Mouse (Mus musculus) intestine, embryonic 14.5 days (tissue): ENCODE measurements around the gene Cyp2u1. TPM values are rescaled to one million over a fixed set of nuclear protein-coding genes. Genes with fewer than 3 reads are reported as not detected.

Experiments used
- ATAC-seq: fragments of 200-750 bp; cut with Nextera tagmentation; replicated peaks from 2 replicates; pipeline ENCODE4 v1.8.0; 2017; ENCODE audit warnings: low read depth, moderate number of reproducible peaks, moderate TSS enrichment, moderate library complexity; ENCODE audit not compliant: low FRiP score, low TSS enrichment
- DNase-seq: peaks from one replicate; pipeline ENCODE4 v3.0.0-alpha.2; 2018; ENCODE audit warnings: low spot score
- H3K27ac ChIP-seq: fragments of 300-500 bp; sonication (generic); 2 replicates; pipeline ENCODE4 v1.5.1; 2014; ENCODE audit warnings: low read depth, mild to moderate bottlenecking, control low read depth
- H3K27me3 ChIP-seq: fragments of 300-500 bp; sonication (generic); replicated peaks from 2 replicates; pipeline ENCODE4 v1.6.1; 2014; ENCODE audit warnings: low read length, control low read depth; ENCODE audit not compliant: control insufficient read depth, insufficient read depth
- H3K36me3 ChIP-seq: fragments of 300-500 bp; sonication (generic); 2 replicates; pipeline ENCODE4 v1.6.1; 2014; ENCODE audit warnings: low read length, control low read depth; ENCODE audit not compliant: control insufficient read depth, insufficient read depth
- H3K4me1 ChIP-seq: fragments of 300-500 bp; sonication (generic); replicated peaks from 2 replicates; pipeline ENCODE4 v1.6.1; 2014; ENCODE audit warnings: low read length, control low read depth, mixed read lengths; ENCODE audit not compliant: control insufficient read depth, insufficient read depth
- H3K4me2 ChIP-seq: fragments of 300-500 bp; sonication (generic); 2 replicates; pipeline ENCODE4 v1.6.1; 2014; ENCODE audit warnings: low read length
- H3K4me3 ChIP-seq: fragments of 300-500 bp; sonication (generic); 2 replicates; pipeline ENCODE4 v1.5.1; 2014; ENCODE audit warnings: low read depth, low read length, control low read depth, mixed read lengths
- H3K9ac ChIP-seq: fragments of 300-500 bp; sonication (generic); 2 replicates; pipeline ENCODE4 v1.6.1; 2014; ENCODE audit warnings: mild to moderate bottlenecking, low read length
- H3K9me3 ChIP-seq: fragments of 300-500 bp; sonication (generic); 2 replicates; pipeline ENCODE4 v1.6.1; 2016; ENCODE audit warnings: low read length, control low read depth; ENCODE audit not compliant: control insufficient read depth
- WGBS: fragments of 180-500 bp; shearing (Covaris S2); extraction: QIAGEN DNeasy Blood & Tissue Kit; methylation state at CpG from one replicate; pipeline ENCODE4 v1.1.7; 2014; 5-methylcytosine and 5-hydroxymethylcytosine counted together
- polyA plus RNA-seq: library from polyadenylated mRNA; unstranded; fragments of >200 nt; fragmentation: Nextera tagmentation; extraction: Ambion mirVana; gene quantifications from 2 replicates; pipeline ENCODE4 v1.2.1, GENCODE M21; 2014

Gene Cyp2u1
- polyA plus RNA-seq, 1 experiment from 2014 or later = 3.9 TPM

DNA sequence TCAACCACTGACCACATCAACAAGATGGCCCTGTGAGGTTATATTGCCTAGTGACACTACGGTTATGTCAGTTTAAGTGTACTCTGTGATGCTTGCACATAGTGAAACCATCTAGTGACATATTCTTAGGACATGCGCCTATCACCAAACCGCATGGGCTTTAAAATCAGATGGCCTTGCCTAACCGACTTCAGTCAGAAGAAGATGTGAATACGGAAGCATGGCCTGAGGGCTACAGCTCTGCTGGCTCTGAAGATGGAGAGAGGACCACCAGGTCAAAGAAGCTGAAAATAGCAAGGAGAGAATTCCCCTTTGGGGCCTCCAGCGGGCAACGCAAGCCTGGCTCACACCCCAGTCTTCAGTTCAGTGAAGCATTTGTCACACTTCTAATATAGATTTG lies 6.1 kb downstream of the Cyp2u1 start:
- Histone ChIP-seq H3K9me3 (no peaks in the 10 kb centered on the region), H3K27ac (no peak overlapping the region), H3K27me3 (no peaks in the 10 kb centered on the region), H3K4me3 (no peak overlapping the region), H3K4me2 (no peak overlapping the region), H3K36me3 (no peaks in the 10 kb centered on the region), H3K4me1 (0 out of 2 replicates have a peak, but pooled peaks cover 2% of the 10 kb centered on the region), H3K9ac (no peak overlapping the region)
- no peak for DNase-seq
- 93% methylated on average over 7 of the region's 7 CpGs for WGBS
- ATAC-seq = no peak

DNA sequence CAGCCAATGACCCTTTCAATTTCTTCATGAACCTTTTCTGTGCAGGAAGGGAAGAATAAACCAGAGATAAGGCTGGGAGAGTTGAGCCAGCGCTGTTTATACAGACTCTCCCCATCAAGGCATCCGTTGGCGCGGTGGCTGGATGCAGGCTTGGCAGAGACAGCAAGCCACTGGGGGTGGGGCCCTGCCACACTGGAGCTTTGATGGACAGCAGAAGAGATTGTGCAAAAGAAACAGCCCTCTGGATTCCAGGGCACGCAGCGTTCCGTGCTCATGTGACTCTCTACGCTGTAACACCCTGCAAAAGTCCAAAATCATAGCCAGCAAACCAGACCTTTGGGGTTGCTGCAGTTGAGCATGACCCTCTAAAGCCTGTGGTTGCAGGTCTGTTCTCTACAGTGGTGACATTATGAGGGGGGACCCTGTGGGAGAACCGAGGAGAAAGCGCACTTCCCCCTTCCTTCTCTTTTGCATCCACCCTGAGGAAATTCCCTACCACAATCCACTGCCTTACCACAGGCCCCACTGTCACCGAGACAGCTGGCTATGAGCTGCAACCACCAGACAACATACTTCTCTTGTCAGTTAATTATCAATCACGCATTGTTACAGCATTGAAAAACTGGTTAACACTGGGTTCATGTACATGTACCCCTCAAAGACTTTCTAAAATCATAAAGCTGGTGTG lies 7.4 kb downstream of the Cyp2u1 start:
- no peak overlapping the region for H3K4me3 ChIP-seq
- H3K4me2 ChIP-seq = no peak overlapping the region
- H3K27ac ChIP-seq = no peak overlapping the region
- WGBS = 65% methylated on average over 12 of the region's 12 CpGs
- H3K27me3 ChIP-seq = no peaks in the 10 kb centered on the region
- no peak for DNase-seq
- H3K9ac ChIP-seq = no peak overlapping the region
- H3K36me3 ChIP-seq = no peaks in the 10 kb centered on the region
- no peaks in the 10 kb centered on the region for H3K9me3 ChIP-seq
- H3K4me1 ChIP-seq = 0 out of 2 replicates have a peak, but pooled peaks cover 2% of the 10 kb centered on the region
- no peak for ATAC-seq

DNA sequence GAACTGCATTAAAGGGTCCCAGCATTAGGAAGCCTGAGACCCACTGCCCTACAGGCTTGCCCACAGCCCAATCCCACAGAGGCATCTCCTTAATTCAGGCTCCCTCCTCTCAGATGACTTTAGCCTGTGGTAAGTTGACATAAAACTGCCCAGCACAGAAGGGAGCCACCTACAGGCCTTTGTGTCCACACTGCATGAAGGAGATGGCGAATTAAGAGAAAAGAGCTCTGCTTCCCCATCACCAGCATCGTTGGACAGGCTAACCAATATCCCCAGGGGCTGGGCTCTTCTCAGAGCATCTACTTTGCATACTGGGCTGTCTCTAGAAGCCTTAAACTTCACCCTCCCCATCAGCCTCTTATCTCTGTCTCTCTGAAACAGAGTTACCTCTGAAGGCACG lies 8.5 kb downstream of the Cyp2u1 start:
- H3K27me3 ChIP-seq = no peaks in the 10 kb centered on the region
- no peak overlapping the region for H3K9ac ChIP-seq
- no peaks in the 10 kb centered on the region for H3K36me3 ChIP-seq
- H3K9me3 ChIP-seq = no peaks in the 10 kb centered on the region
- H3K4me3 ChIP-seq = no peak overlapping the region
- no peak overlapping the region for H3K4me2 ChIP-seq
- ATAC-seq (no peak), DNase-seq (no peak)
- WGBS = 60% methylated on average over 3 of the region's 3 CpGs
- H3K4me1 ChIP-seq = 0 out of 2 replicates have a peak, but pooled peaks cover 2% of the 10 kb centered on the region
- H3K27ac ChIP-seq = no peak overlapping the region

DNA sequence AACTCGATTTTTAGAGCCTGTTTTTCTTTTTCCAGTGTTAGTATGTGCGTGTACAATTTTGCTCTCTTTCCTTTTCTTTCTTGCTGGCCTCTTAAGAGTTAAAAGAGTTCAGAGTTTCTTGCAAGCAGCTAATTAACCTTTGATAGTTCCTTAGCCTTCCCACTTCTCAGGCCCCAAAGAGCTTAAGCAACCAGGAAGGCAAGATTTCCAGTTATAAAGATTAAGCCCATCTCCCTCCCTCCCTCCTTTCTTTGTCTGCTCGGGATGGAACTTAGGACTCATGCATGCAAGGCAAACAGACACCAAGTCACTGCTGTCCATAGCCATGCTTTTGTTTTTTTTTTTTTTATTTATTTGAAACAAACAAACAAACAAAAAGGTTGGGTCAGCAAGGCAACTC lies 10.1 kb downstream of the Cyp2u1 start:
- ATAC-seq (no peak), DNase-seq (no peak)
- Histone ChIP-seq H3K9me3 (no peaks in the 10 kb centered on the region), H3K36me3 (no peaks in the 10 kb centered on the region), H3K4me1 (0 out of 2 replicates have a peak, but pooled peaks cover 2% of the 10 kb centered on the region), H3K4me2 (no peak overlapping the region), H3K9ac (no peak overlapping the region), H3K4me3 (no peak overlapping the region), H3K27ac (no peak overlapping the region), H3K27me3 (no peaks in the 10 kb centered on the region)
- WGBS = 75% methylated on average over 3 of the region's 3 CpGs

DNA sequence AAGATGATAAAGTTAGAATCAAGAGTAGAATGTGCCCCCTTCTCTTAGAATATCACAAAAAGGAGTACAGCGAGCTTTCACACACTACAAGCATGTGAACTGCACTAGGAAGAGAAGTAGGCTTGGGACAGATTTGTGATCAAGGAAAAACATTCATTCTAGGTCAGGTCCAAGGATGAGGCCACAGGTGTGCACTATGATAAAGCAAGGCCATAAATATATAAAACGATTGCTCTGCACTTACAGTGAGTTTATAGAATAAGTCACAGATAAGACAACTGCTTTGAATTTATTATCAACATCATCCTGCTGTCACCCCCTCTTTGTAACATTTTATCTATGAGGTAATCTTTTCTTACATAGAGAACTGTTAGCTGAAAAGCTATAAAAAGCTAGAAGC lies 10.7 kb downstream of the Cyp2u1 start:
- Histone ChIP-seq H3K27ac (no peak overlapping the region), H3K4me1 (0 out of 2 replicates have a peak, but pooled peaks cover 2% of the 10 kb centered on the region), H3K4me3 (no peak overlapping the region), H3K9me3 (no peaks in the 10 kb centered on the region), H3K36me3 (no peaks in the 10 kb centered on the region), H3K9ac (no peak overlapping the region), H3K27me3 (no peaks in the 10 kb centered on the region), H3K4me2 (no peak overlapping the region)
- ATAC-seq = no peak; the same call in 1 of the 2 replicates
- 57% methylated on average over 2 of the region's 2 CpGs for WGBS
- DNase-seq = no peak

DNA sequence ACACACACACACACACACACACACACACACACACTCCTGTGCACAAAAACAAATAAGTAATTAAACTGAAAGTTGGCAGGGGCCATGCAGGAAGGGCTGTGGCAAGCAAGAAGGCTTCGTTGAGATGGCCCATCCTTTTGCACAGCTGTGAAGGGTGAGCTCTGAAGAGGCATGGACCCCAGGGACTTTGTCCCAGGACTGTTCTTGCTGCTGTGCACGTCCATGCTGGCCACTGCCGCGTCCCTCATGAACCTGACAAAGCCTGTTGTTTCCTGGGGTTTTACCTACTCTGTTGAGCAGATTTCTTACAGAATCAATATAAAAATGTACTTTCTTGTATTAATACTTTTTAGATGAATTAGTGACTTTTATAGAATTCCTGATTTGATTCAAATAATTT lies 11.1 kb downstream of the Cyp2u1 start:
- H3K4me2 ChIP-seq = no peak overlapping the region
- WGBS = 83% methylated on average over 4 of the region's 4 CpGs
- no peaks in the 10 kb centered on the region for H3K36me3 ChIP-seq
- no peak overlapping the region for H3K9ac ChIP-seq
- no peaks in the 10 kb centered on the region for H3K27me3 ChIP-seq
- 0 out of 2 replicates have a peak, but pooled peaks cover 2% of the 10 kb centered on the region for H3K4me1 ChIP-seq
- no peak overlapping the region for H3K27ac ChIP-seq
- no peaks in the 10 kb centered on the region for H3K9me3 ChIP-seq
- H3K4me3 ChIP-seq = no peak overlapping the region
- DNase-seq (no peak), ATAC-seq (no peak)

DNA sequence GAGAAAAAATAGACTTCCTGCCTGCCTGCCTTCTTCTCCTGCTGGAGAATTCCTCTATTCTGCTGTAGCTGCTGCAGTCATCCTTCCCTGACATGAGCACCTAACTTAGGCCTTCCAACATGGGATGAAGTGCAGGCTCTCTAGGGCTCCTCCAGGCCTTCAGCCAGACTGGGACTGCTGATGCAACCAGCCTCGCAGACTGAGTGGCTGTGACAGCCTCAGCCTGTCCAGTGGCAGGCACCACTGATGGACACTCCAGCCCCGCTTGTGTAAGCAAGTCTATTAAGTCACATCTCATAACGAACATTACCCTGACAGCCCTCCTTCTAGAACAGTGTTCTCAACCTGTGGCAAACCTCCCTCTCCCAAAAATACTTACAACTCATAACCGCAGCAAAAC lies 28.9 kb downstream of the Cyp2u1 start:
- ATAC-seq = no peak
- WGBS = 79% methylated on average over 4 of the region's 4 CpGs
- H3K4me3 ChIP-seq = no peak overlapping the region
- DNase-seq = no peak
- H3K9me3 ChIP-seq = no peaks in the 10 kb centered on the region
- H3K4me2 ChIP-seq = no peak overlapping the region
- no peak overlapping the region for H3K9ac ChIP-seq
- no peak overlapping the region for H3K27ac ChIP-seq
- H3K27me3 ChIP-seq = no peaks in the 10 kb centered on the region
- H3K36me3 ChIP-seq = no peaks in the 10 kb centered on the region
- H3K4me1 ChIP-seq = peaks cover 18% of the 10 kb centered on the region

DNA sequence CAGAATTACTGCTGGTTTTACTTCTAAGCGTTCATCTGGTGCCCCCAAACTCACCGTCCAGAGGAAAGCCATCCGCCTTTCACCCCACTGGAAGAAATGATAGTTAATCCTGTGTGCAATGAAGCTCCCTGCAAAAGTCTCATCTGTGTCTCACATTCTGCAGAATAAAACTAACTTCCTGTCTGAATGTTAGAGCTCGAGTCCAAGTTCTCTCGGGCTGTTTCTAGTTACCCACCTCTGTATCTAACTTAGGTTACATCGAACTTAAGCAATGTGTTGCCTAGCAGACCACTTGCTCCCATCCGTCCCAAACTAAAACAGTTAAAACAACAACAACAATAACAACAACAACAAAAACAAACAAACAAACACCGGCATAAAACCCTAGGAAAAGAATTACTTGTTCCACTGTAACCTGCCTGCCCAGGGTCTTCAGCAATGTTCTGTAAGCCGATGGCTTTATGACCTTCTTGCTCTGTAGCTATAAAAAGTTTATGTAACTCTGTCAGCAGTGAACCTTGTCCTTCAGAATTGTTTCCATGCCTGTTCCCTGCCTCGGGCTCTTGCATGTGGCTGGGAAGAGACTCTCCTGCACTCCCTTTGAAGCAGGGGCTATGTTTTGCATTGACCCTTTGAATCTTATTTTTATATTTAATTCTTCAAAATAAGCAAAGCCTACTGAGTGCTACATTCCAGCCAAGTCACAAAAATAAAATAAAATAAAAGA lies 30.5 kb downstream of the Cyp2u1 start:
- 22% methylated on average over 10 of the region's 10 CpGs for WGBS
- Histone ChIP-seq H3K9me3 (no peaks in the 10 kb centered on the region), H3K36me3 (peaks cover under 1% of the 10 kb centered on the region; the same call in 1 of the 2 replicates), H3K4me3 (peak overlapping the region; percentile 81), H3K4me1 (peaks cover 18% of the 10 kb centered on the region), H3K4me2 (peak overlapping the region; percentile 51), H3K27ac (peak overlapping the region; percentile 78; the same call in 1 of the 2 replicates), H3K27me3 (no peaks in the 10 kb centered on the region), H3K9ac (peak overlapping the region; percentile 25)
- peak; percentile 44 for ATAC-seq
- DNase-seq = no peak
